Mouse (Mus musculus): ENCODE data around the gene Tcf7l1. TPM values are rescaled to one million over a fixed set of nuclear protein-coding genes. Genes with fewer than 3 reads are reported as not detected.
A peak's percentile ranks its signal among the peaks of the same experiment; 100 is the strongest.

Tcf7l1 gene
- polyA plus RNA-seq, 1 experiment = 6.0 TPM

- no peaks in the 10 kb centered on the region for H3K27me3 ChIP-seq (ENCODE audit: control insufficient read depth, insufficient read depth, low read length)
- TF ChIP-seq CTCF (IDR thresholded peaks at IDR 0.05; ENCODE audit: borderline replicate concordance, control insufficient read depth, extremely low read depth, insufficient read depth, low read length, poor library complexity) (no peak), POLR2A (IDR thresholded peaks at IDR 0.05; ENCODE audit: control insufficient read depth, extremely low read depth, insufficient read depth, low read length, poor library complexity) (no peak)
- peaks cover 30% of the 10 kb centered on the region for H3K36me3 ChIP-seq (ENCODE audit: control insufficient read depth, insufficient read depth, low read length)
- peak; percentile 39 for DNase-seq
- H3K27ac ChIP-seq (ENCODE audit: control insufficient read depth, insufficient read depth, low read length) = peak overlapping the region; percentile 5; the same call in 1 of the 2 replicates
- H3K4me1 ChIP-seq (replicated peaks; ENCODE audit: control insufficient read depth, insufficient read depth, low read length) = peaks cover 5% of the 10 kb centered on the region
- WGBS = 15% methylated on average over 25 of the region's 25 CpGs
- peak overlapping the region; percentile 76 for H3K4me3 ChIP-seq (ENCODE audit: control insufficient read depth, insufficient read depth, low read length)
These were observed 173.3 kb downstream of the Tcf7l1 start for GRCm38 (mm10) chr6:72615561-72616375.

DNA sequence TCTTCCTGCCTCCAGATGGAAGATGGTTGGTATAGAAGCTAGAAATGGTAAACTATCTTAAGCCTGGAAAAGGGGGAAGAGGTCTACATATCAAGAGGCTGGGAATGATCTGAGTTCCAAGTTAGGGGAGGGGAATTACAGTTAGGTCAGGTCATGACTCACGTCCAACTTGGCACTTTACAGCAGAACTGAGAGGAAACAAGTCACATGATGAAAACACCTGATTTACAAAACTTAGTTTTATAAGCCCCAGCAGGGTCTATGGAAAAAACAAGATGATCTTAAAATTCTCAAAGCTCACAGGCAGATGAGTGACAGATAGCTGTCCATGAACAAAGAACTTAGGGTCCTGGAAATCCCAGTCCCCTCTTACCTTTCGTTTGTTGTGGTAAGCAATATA, 173.9 kb downstream of the Tcf7l1 start:
- Histone ChIP-seq H3K36me3 (ENCODE audit: control insufficient read depth, insufficient read depth, low read length) (peaks cover 36% of the 10 kb centered on the region), H3K27me3 (ENCODE audit: control insufficient read depth, insufficient read depth, low read length) (no peaks in the 10 kb centered on the region), H3K4me3 (ENCODE audit: control insufficient read depth, insufficient read depth, low read length) (no peak overlapping the region), H3K4me1 (replicated peaks; ENCODE audit: control insufficient read depth, insufficient read depth, low read length) (peaks cover 5% of the 10 kb centered on the region), H3K27ac (ENCODE audit: control insufficient read depth, insufficient read depth, low read length) (no peak overlapping the region)
- no peak for TF ChIP-seq CTCF (IDR thresholded peaks at IDR 0.05; ENCODE audit: borderline replicate concordance, control insufficient read depth, extremely low read depth, insufficient read depth, low read length, poor library complexity)
- TF ChIP-seq POLR2A (IDR thresholded peaks at IDR 0.05; ENCODE audit: control insufficient read depth, extremely low read depth, insufficient read depth, low read length, poor library complexity) = no peak
- whole genome bisulfite sequencing = 32% methylated on average over 2 of the region's 2 CpGs
- DNase-seq = no peak

DNA sequence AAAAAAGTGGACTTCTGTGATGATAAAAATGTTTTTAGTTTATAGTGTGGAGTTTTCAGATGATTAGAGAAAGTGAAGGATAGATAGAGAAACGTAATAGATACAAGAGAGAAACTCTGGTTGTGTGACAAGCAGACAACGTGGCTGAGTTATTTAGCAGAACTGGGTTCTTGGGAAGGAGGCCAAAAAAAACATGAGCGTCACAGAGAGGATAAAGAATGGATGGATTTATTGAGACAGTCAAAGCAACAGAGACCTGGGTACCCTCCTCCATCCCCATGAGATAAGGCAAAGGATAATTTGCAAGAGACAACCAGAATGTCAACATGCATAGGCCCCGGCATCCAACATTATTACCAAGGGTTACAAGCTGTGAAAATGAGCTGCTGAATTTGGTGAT, 178.8 kb downstream of the Tcf7l1 start:
- no peak for TF ChIP-seq CTCF (IDR thresholded peaks at IDR 0.05; ENCODE audit: borderline replicate concordance, control insufficient read depth, extremely low read depth, insufficient read depth, low read length, poor library complexity)
- TF ChIP-seq POLR2A (IDR thresholded peaks at IDR 0.05; ENCODE audit: control insufficient read depth, extremely low read depth, insufficient read depth, low read length, poor library complexity) = no peak
- Histone ChIP-seq H3K4me3 (ENCODE audit: control insufficient read depth, insufficient read depth, low read length) (no peak overlapping the region), H3K4me1 (replicated peaks; ENCODE audit: control insufficient read depth, insufficient read depth, low read length) (peaks cover 2% of the 10 kb centered on the region; the same call in 1 of the 2 replicates), H3K36me3 (ENCODE audit: control insufficient read depth, insufficient read depth, low read length) (peaks cover 77% of the 10 kb centered on the region), H3K27ac (ENCODE audit: control insufficient read depth, insufficient read depth, low read length) (no peak overlapping the region), H3K27me3 (ENCODE audit: control insufficient read depth, insufficient read depth, low read length) (no peaks in the 10 kb centered on the region)
- no peak for DNase-seq
- 89% methylated on average over 4 of the region's 4 CpGs for whole genome bisulfite sequencing

- peaks cover 75% of the 10 kb centered on the region for H3K36me3 ChIP-seq (ENCODE audit: control insufficient read depth, insufficient read depth, low read length)
- DNase-seq = no peak
- no peak overlapping the region for H3K27ac ChIP-seq (ENCODE audit: control insufficient read depth, insufficient read depth, low read length)
- H3K4me3 ChIP-seq (ENCODE audit: control insufficient read depth, insufficient read depth, low read length) = no peak overlapping the region
- no peaks in the 10 kb centered on the region for H3K4me1 ChIP-seq (replicated peaks; ENCODE audit: control insufficient read depth, insufficient read depth, low read length)
- WGBS = 93% methylated on average over 4 of the region's 4 CpGs
- TF ChIP-seq POLR2A (IDR thresholded peaks at IDR 0.05; ENCODE audit: control insufficient read depth, extremely low read depth, insufficient read depth, low read length, poor library complexity) (no peak), CTCF (IDR thresholded peaks at IDR 0.05; ENCODE audit: borderline replicate concordance, control insufficient read depth, extremely low read depth, insufficient read depth, low read length, poor library complexity) (no peak)
- no peaks in the 10 kb centered on the region for H3K27me3 ChIP-seq (ENCODE audit: control insufficient read depth, insufficient read depth, low read length)
These were observed 180.3 kb downstream of the Tcf7l1 start for GRCm38 (mm10) chr6:72608662-72609184.

GRCm38 (mm10) chr6:72607676-72608075, 181.4 kb downstream of the Tcf7l1 start:
- DNase-seq = no peak
- Histone ChIP-seq H3K27ac (ENCODE audit: control insufficient read depth, insufficient read depth, low read length) (no peak overlapping the region), H3K4me1 (replicated peaks; ENCODE audit: control insufficient read depth, insufficient read depth, low read length) (no peaks in the 10 kb centered on the region), H3K36me3 (ENCODE audit: control insufficient read depth, insufficient read depth, low read length) (peaks cover 65% of the 10 kb centered on the region), H3K4me3 (ENCODE audit: control insufficient read depth, insufficient read depth, low read length) (no peak overlapping the region), H3K27me3 (ENCODE audit: control insufficient read depth, insufficient read depth, low read length) (no peaks in the 10 kb centered on the region)
- no peak for TF ChIP-seq POLR2A (IDR thresholded peaks at IDR 0.05; ENCODE audit: control insufficient read depth, extremely low read depth, insufficient read depth, low read length, poor library complexity)
- no peak for TF ChIP-seq CTCF (IDR thresholded peaks at IDR 0.05; ENCODE audit: borderline replicate concordance, control insufficient read depth, extremely low read depth, insufficient read depth, low read length, poor library complexity)
- WGBS = 96% methylated on average over 5 of the region's 5 CpGs

DNA sequence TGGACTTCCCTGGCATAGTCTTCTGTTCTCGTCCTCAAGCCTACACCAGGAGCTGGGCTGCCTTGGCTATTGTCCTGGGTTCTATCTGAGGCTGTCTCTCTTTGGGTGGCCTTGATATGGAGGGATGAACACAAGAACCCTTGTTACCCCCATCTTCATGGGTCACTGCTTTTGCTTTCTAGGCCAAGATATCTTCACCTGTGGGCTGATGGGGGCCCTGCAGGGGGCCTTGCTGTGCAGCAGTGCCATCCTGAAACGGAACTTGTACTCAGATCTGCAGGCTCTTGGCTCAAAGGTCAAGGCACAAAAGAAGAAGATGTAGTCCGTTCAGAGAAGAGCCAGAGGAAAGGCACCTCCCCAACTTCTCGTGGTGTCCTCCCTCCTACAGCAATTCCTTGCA, 182.0 kb downstream of the Tcf7l1 start:
- Histone ChIP-seq H3K27me3 (ENCODE audit: control insufficient read depth, insufficient read depth, low read length) (no peaks in the 10 kb centered on the region), H3K4me3 (ENCODE audit: control insufficient read depth, insufficient read depth, low read length) (no peak overlapping the region), H3K4me1 (replicated peaks; ENCODE audit: control insufficient read depth, insufficient read depth, low read length) (no peaks in the 10 kb centered on the region), H3K36me3 (ENCODE audit: control insufficient read depth, insufficient read depth, low read length) (peaks cover 59% of the 10 kb centered on the region), H3K27ac (ENCODE audit: control insufficient read depth, insufficient read depth, low read length) (no peak overlapping the region)
- TF ChIP-seq CTCF (IDR thresholded peaks at IDR 0.05; ENCODE audit: borderline replicate concordance, control insufficient read depth, extremely low read depth, insufficient read depth, low read length, poor library complexity) = no peak
- no peak for TF ChIP-seq POLR2A (IDR thresholded peaks at IDR 0.05; ENCODE audit: control insufficient read depth, extremely low read depth, insufficient read depth, low read length, poor library complexity)
- DNase-seq = no peak
- WGBS = 95% methylated on average over 4 of the region's 4 CpGs

Measured in thymus, adult 2 months (tissue).